Mouse (Mus musculus) thymus, postnatal 0 days (tissue): Measurements from ENCODE around the gene Aqp3. TPM values are rescaled to one million over a fixed set of nuclear protein-coding genes. Genes with fewer than 3 reads are reported as not detected.
A peak's percentile ranks its signal among the peaks of the same experiment; 100 is the strongest.

Source experiments
- DNase-seq: peaks from one replicate; pipeline ENCODE4 v3.0.0-alpha.2; 2015; ENCODE audit warnings: low spot score
- polyA plus RNA-seq: library from polyadenylated mRNA; unstranded; fragments of >200 nt; fragmentation: Nextera tagmentation; extraction: Ambion mirVana; gene quantifications from 2 replicates; pipeline ENCODE4 v1.2.1, GENCODE M21; 2015

Aqp3 gene
- polyA plus RNA-seq: 5.6 and 9.1 TPM in 2 replicates

- peak; percentile 25 for DNase-seq
Measured at GRCm38 (mm10) chr4:41097871-41098576, at the start of gene Aqp3. Gene Aqp3 (minus strand): TSS chr4:41098183.

GRCm38 (mm10) chr4:41142601-41143000, 44.6 kb upstream of the Aqp3 start:
- DNase-seq: no peak

GRCm38 (mm10) chr4:41140174-41140875, 42.3 kb upstream of the Aqp3 start:
- DNase-seq: no peak

GRCm38 (mm10) chr4:41136811-41137210, 38.8 kb upstream of the Aqp3 start:
- DNase-seq: no peak

GRCm38 (mm10) chr4:41136454-41136805, 38.4 kb upstream of the Aqp3 start:
- DNase-seq: no peak

- peak; percentile 62 for DNase-seq
Measured at GRCm38 (mm10) chr4:41135711-41136453, 37.9 kb upstream of the Aqp3 start, which contains the start of gene Ube2r2. Gene Ube2r2 (plus strand): TSS chr4:41135743.

GRCm38 (mm10) chr4:41134935-41135710, 37.1 kb upstream of the Aqp3 start:
- peak; percentile 88 for DNase-seq

GRCm38 (mm10) chr4:41133529-41134291, 35.7 kb upstream of the Aqp3 start:
- DNase-seq: no peak

- DNase-seq: no peak
Measured at GRCm38 (mm10) chr4:41132471-41132870, 34.5 kb upstream of the Aqp3 start.

GRCm38 (mm10) chr4:41129836-41130235, 31.9 kb upstream of the Aqp3 start:
- DNase-seq: no peak

GRCm38 (mm10) chr4:41129406-41129805, 31.4 kb upstream of the Aqp3 start:
- DNase-seq: peak; percentile 75

- DNase-seq: peak; percentile 99
Measured at GRCm38 (mm10) chr4:41124180-41124951, 26.4 kb upstream of the Aqp3 start, which contains the start of gene Nol6. Gene Nol6 (minus strand): TSS chr4:41124455.

GRCm38 (mm10) chr4:41118706-41119292, 20.8 kb upstream of the Aqp3 start:
- DNase-seq: peak; percentile 69

- no peak for DNase-seq
Measured at GRCm38 (mm10) chr4:41116817-41117216, 18.8 kb upstream of the Aqp3 start.

GRCm38 (mm10) chr4:41115793-41116192, 17.8 kb upstream of the Aqp3 start:
- no peak for DNase-seq

- DNase-seq: no peak
Measured at GRCm38 (mm10) chr4:41115074-41115473, 17.1 kb upstream of the Aqp3 start.

GRCm38 (mm10) chr4:41114358-41115070, 16.5 kb upstream of the Aqp3 start:
- no peak for DNase-seq

- no peak for DNase-seq
Measured at GRCm38 (mm10) chr4:41108717-41109425, 10.9 kb upstream of the Aqp3 start.
